Mouse (Mus musculus): ENCODE results near the gene Ino80b. TPM values are rescaled to one million over a fixed set of nuclear protein-coding genes. Genes with fewer than 3 reads are reported as not detected.
"Not testable (repeated sequence)": the region's sequence is repeated elsewhere in the genome, so short reads cannot be mapped to it uniquely, and the experiment has no call there.

Ino80b gene
- 17.6 and 18.7 TPM in 2 replicates for polyA plus RNA-seq (2016; fragmentation: Nextera tagmentation; extraction: Ambion mirVana)

- Histone ChIP-seq H3K4me1 (peaks cover 26% of the 10 kb centered on the region), H3K4me3 (peak within 1 kb of the TSS; percentile 77), H3K4me2 (replicated peaks) (peak within 1 kb of the TSS; percentile 91), H3K36me3 (no peaks in the 10 kb centered on the region), H3K27me3 (replicated peaks) (no peaks in the 10 kb centered on the region), H3K9ac (peak within 1 kb of the TSS; percentile 65), H3K27ac (no peak within 1 kb of the TSS), H3K9me3 (no peaks in the 10 kb centered on the region)
- WGBS, result 27% methylated on average over 5 of the region's 5 CpGs
- no peak for ATAC-seq (ENCODE audit: low FRiP score, low read depth)
Measured at GRCm38 (mm10) chr6:83125331-83125730, at the start of gene Ino80b. Gene Ino80b, minus strand, starts transcription at chr6:83125431.

GRCm38 (mm10) chr6:83172240-83172920 is 47.1 kb upstream of the Ino80b start:
- Histone ChIP-seq H3K27me3 (replicated peaks) (no peaks in the 10 kb centered on the region), H3K9me3 (no peaks in the 10 kb centered on the region), H3K4me2 (replicated peaks) (peak overlapping the region; percentile 39), H3K4me3 (peak overlapping the region; percentile 9), H3K9ac (peak overlapping the region; percentile 22; the same call in 1 of the 2 replicates), H3K27ac (no peak overlapping the region), H3K36me3 (peaks cover 8% of the 10 kb centered on the region; the same call in 1 of the 2 replicates), H3K4me1 (peaks cover 6% of the 10 kb centered on the region; the same call in 1 of the 2 replicates)
- 68% methylated on average over 9 of the region's 9 CpGs for WGBS
- ATAC-seq (ENCODE audit: low FRiP score, low read depth), result 0 out of 2 replicates have a peak, but pooled peaks have one; percentile 29

DNA sequence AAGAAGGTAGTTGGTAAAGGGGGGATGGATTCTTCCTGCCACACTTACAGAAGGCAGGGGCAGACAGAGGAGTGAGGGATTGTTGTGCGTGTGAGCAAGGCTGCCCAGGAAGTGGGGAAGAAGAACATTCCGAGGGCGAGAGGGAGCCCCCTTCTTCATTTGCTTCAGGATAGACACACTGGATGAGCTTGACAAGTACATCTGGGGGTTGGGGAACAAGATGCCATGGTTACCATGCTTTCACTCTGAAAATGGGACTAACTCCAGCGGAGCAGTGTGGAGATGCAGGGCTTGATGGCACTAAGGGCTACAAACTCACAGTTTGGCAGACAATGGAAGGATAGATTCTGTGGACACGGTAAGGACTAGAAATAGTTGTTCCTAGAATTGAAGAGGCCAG is 45.8 kb upstream of the Ino80b start:
- WGBS, result 88% methylated on average over 5 of the region's 5 CpGs
- H3K4me2 ChIP-seq (replicated peaks), result peak overlapping the region; percentile 39; the same call in 1 of the 2 replicates
- no peaks in the 10 kb centered on the region for H3K27me3 ChIP-seq (replicated peaks)
- no peak overlapping the region for H3K9ac ChIP-seq
- no peak overlapping the region for H3K4me3 ChIP-seq
- H3K4me1 ChIP-seq, result peaks cover 17% of the 10 kb centered on the region
- no peaks in the 10 kb centered on the region for H3K9me3 ChIP-seq
- H3K27ac ChIP-seq, result no peak overlapping the region
- peaks cover 4% of the 10 kb centered on the region; the same call in 1 of the 2 replicates for H3K36me3 ChIP-seq
- no peak for ATAC-seq (ENCODE audit: low FRiP score, low read depth)

GRCm38 (mm10) chr6:83169872-83170271 is 44.6 kb upstream of the Ino80b start:
- peaks cover 22% of the 10 kb centered on the region for H3K4me1 ChIP-seq
- H3K4me2 ChIP-seq (replicated peaks), result no peak overlapping the region
- ATAC-seq (ENCODE audit: low FRiP score, low read depth), result no peak
- no peak overlapping the region for H3K4me3 ChIP-seq
- no peaks in the 10 kb centered on the region for H3K36me3 ChIP-seq
- H3K9me3 ChIP-seq, result no peaks in the 10 kb centered on the region
- WGBS, result 87% methylated on average over 5 of the region's 5 CpGs
- H3K27ac ChIP-seq, result no peak overlapping the region
- no peak overlapping the region for H3K9ac ChIP-seq
- no peaks in the 10 kb centered on the region for H3K27me3 ChIP-seq (replicated peaks)

- no peak overlapping the region for H3K27ac ChIP-seq
- H3K4me3 ChIP-seq, result peak overlapping the region; percentile 82
- H3K36me3 ChIP-seq, result no peaks in the 10 kb centered on the region
- under 1% methylated on average over 12 of the region's 12 CpGs for WGBS
- peak overlapping the region; percentile 79 for H3K4me2 ChIP-seq (replicated peaks)
- no peaks in the 10 kb centered on the region for H3K9me3 ChIP-seq
- ATAC-seq (ENCODE audit: low FRiP score, low read depth), result no peak; the same call in 1 of the 2 replicates
- H3K4me1 ChIP-seq, result peaks cover 27% of the 10 kb centered on the region
- H3K9ac ChIP-seq, result peak overlapping the region; percentile 81
- peaks cover 16% of the 10 kb centered on the region for H3K27me3 ChIP-seq (replicated peaks)
Measured at GRCm38 (mm10) chr6:83166243-83166630, 41.0 kb upstream of the Ino80b start.

DNA sequence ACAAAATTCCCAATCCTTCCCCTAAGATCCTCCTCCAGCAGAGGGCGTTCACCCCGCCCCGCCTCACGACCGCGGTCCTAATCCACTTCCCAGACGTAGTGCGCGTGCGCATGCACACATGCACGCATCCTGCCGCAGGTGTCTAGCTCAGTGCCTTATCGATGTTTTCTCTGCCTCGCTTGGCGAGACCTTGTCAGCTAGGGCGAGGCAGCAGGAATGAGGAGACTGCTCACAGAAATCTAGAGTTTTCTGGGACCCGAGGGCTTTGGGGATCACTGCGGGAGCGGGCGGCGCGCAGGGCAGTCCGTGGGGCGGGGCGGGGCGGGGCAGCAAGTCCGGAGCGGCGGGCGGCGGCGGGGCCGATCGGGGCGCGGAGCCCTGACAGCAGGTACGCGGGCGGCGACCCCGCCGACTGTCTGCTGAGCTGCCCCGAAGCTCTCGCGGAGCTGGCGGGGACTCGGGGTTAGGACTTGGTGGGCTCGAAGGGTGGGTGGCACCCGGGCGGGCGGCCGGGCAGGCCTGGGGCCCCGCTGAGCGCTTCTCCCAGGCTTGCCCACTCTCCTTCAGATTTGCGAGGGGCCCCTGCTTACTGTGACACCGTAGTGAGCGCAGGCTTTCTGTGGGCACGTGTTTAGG is 40.5 kb upstream of the Ino80b start, which contains the start of gene Dctn1:
TSS of gene Dctn1 (plus strand) at position 314 of the 636 bp plus-strand sequence.
- H3K4me1 ChIP-seq, result peaks cover 27% of the 10 kb centered on the region
- WGBS, result under 1% methylated on average over 58 of the region's 58 CpGs
- peak within 1 kb of the TSS; percentile 82 for H3K4me3 ChIP-seq
- H3K27ac ChIP-seq, result peak within 1 kb of the TSS; percentile 62
- peaks cover 21% of the 10 kb centered on the region for H3K27me3 ChIP-seq (replicated peaks)
- peak; percentile 83 for ATAC-seq (ENCODE audit: low FRiP score, low read depth)
- H3K9me3 ChIP-seq, result no peaks in the 10 kb centered on the region
- H3K36me3 ChIP-seq, result no peaks in the 10 kb centered on the region
- H3K4me2 ChIP-seq (replicated peaks), result peak within 1 kb of the TSS; percentile 79
- H3K9ac ChIP-seq, result peak within 1 kb of the TSS; percentile 81

DNA sequence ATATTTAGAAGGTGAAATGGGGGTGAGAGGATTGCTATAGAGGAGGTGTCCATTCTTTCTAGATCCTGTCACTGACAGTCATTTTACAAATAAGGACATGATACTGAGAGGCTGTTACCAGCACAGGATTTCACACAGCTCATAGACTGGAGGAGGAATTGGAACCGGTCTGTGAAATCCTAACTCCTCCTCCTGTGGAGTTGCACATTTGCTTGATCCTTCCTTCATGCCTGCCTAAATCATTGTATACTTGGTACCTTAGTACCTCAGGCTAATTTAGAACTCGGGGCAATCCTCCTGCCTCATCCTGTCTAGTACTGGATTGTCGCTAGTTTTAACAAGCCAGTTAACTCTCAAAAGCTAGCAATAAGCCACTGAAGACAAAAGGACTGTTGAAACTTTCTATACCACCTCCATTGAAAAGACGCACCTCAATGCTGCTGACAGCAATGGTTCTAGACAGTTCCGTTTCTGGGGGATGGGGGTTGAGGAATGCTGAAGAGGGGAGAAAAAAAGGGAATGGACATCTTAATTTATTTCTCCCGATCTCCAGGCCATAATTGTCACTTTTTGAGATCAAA is 39.9 kb upstream of the Ino80b start:
- Histone ChIP-seq H3K4me3 (peak overlapping the region; percentile 82), H3K36me3 (no peaks in the 10 kb centered on the region), H3K27me3 (replicated peaks) (peaks cover 27% of the 10 kb centered on the region), H3K4me1 (peaks cover 27% of the 10 kb centered on the region), H3K27ac (no peak overlapping the region), H3K9ac (peak overlapping the region; percentile 81; the same call in 1 of the 2 replicates), H3K4me2 (replicated peaks) (peak overlapping the region; percentile 79), H3K9me3 (no peaks in the 10 kb centered on the region)
- peak; percentile 30; the same call in 1 of the 2 replicates for ATAC-seq (ENCODE audit: low FRiP score, low read depth)
- 3% methylated on average over 6 of the region's 6 CpGs for WGBS

- Histone ChIP-seq H3K4me3 (peak overlapping the region; percentile 30; the same call in 1 of the 2 replicates), H3K36me3 (no peaks in the 10 kb centered on the region), H3K4me1 (peaks cover 27% of the 10 kb centered on the region), H3K9me3 (no peaks in the 10 kb centered on the region), H3K9ac (peak overlapping the region; percentile 33; the same call in 1 of the 2 replicates), H3K27ac (no peak overlapping the region), H3K27me3 (replicated peaks) (peaks cover 29% of the 10 kb centered on the region), H3K4me2 (replicated peaks) (peak overlapping the region; percentile 53)
- no peak for ATAC-seq (ENCODE audit: low FRiP score, low read depth)
- WGBS, result under 1% methylated on average over 8 of the region's 8 CpGs
Measured at GRCm38 (mm10) chr6:83162701-83163100, 37.5 kb upstream of the Ino80b start.

GRCm38 (mm10) chr6:83161921-83162641 is 36.9 kb upstream of the Ino80b start:
- ATAC-seq (ENCODE audit: low FRiP score, low read depth), result no peak
- H3K27ac ChIP-seq, result no peak overlapping the region
- H3K9ac ChIP-seq, result 0 out of 2 replicates have a peak overlapping the region, but pooled peaks have one; percentile 33
- H3K27me3 ChIP-seq (replicated peaks), result peaks cover 29% of the 10 kb centered on the region
- H3K4me3 ChIP-seq, result peak overlapping the region; percentile 30
- WGBS, result under 1% methylated on average over 49 of the region's 49 CpGs
- peaks cover 24% of the 10 kb centered on the region for H3K4me1 ChIP-seq
- H3K4me2 ChIP-seq (replicated peaks), result peak overlapping the region; percentile 53
- no peaks in the 10 kb centered on the region for H3K36me3 ChIP-seq
- no peaks in the 10 kb centered on the region for H3K9me3 ChIP-seq

DNA sequence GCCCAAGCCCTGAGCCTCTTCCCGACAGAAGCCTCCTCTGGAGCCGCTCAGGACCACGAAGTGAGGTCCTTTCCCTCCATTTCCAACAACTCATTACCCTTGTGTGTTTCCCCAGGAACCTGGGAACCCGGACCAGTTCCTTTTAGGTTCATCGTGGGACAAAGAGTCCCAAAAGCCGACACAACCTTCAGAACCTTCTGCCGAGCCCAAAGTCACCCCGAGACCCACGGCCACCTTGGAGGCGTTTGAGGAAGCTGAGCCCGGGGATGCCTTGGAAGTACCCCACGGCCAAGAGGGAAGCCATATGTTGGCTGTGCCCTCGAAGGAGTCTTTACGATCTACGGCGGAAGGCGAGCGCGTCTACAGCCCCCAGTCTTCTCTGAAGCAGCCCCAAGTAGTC is 36.2 kb upstream of the Ino80b start:
- Histone ChIP-seq H3K4me1 (peaks cover 20% of the 10 kb centered on the region), H3K4me2 (replicated peaks) (peak overlapping the region; percentile 53), H3K27ac (no peak overlapping the region), H3K36me3 (no peaks in the 10 kb centered on the region), H3K9me3 (no peaks in the 10 kb centered on the region), H3K27me3 (replicated peaks) (peaks cover 29% of the 10 kb centered on the region), H3K4me3 (peak overlapping the region; percentile 30), H3K9ac (0 out of 2 replicates have a peak overlapping the region, but pooled peaks have one; percentile 33)
- ATAC-seq (ENCODE audit: low FRiP score, low read depth), result no peak
- 4% methylated on average over 19 of the region's 19 CpGs for WGBS

DNA sequence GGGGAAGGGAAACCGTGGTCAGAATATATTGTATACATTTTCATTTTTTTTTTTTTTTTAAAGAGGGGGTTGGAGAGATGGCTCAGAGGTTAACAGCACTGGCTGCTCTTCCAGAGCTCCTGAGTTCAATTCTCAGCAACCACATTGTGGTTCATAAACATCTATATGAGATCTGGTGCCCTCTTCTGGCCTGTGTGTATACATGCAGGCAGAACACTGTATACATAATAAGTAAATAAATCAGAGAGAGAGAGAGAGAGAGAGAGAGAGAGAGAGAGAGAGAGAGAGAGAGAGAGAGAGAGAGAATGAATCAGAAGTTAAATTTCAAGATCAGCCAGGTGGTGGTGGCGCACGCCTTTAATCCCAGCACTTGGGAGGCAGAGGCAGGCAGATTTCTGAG is 34.2 kb upstream of the Ino80b start:
- not testable (repeated sequence) for H3K36me3 ChIP-seq; ATAC-seq (ENCODE audit: low FRiP score, low read depth); H3K9me3 ChIP-seq; H3K27ac ChIP-seq; H3K4me3 ChIP-seq; H3K9ac ChIP-seq; H3K4me2 ChIP-seq (replicated peaks)
- Histone ChIP-seq H3K4me1 (peaks cover 26% of the 10 kb centered on the region), H3K27me3 (replicated peaks) (peaks cover 29% of the 10 kb centered on the region)
- whole genome bisulfite sequencing, result 25% methylated on average over 3 of the region's 3 CpGs

Data from neural tube, embryonic 12.5 days (tissue).